Mouse (Mus musculus): Measurements from ENCODE around the gene Spta1.

DNA sequence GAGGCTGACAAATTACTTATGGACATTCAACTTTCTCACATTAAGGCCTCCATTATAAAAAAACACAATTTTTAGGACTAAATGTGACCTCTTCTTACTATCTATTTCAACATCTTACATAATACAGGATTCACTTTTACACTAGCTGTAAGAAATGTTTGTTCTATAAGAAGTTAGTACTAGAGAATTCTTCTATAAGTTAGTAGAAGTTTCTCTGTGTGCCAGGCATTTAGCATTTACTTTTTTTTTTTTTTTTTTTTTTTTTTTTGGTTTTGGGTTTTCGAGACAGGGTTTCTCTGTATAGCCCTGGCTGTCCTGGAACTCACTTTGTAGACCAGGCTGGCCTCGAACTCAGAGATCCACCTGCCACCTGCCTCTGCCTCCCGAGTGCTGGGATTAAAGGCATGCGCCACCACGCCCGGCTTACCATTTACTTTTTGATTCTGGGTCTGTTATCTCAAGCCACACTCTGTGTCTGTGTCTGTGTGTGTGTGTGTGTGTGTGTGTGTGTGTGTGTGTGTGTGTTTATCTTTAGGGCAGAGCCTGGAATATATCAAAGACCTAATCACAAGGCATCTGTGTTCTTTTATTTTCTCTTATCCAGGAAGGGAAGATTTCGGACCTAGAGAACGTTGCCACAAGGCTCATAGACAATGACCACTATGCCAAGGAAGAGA lies 44.1 kb downstream of the Spta1 start:
- TF ChIP-seq POLR2A (IDR thresholded peaks at IDR 0.05; ENCODE audit: insufficient read depth, low read length) (no peak), EP300 (IDR thresholded peaks at IDR 0.05; ENCODE audit: insufficient read depth, low read depth, low read length) (no peak), CTCF (IDR thresholded peaks at IDR 0.05; ENCODE audit: low read depth, low read length) (no peak)
